Mouse (Mus musculus) 3134 (cell line): Measurements from ENCODE around the gene Itpkc.

Experiments
- DNase-seq: peaks from one replicate; pipeline ENCODE4 v3.0.0-alpha.2; 2011; ENCODE audit warnings: low spot score; ENCODE audit not compliant: insufficient read length; ENCODE audit errors: extremely low read depth

The Itpkc gene

GRCm38 (mm10) chr7:27195681-27196611, 32.5 kb downstream of the Itpkc start, which contains the start of the genes BC024978 and Snrpa:
Gene BC024978, plus strand, starts transcription at chr7:27195781.
Gene Snrpa, minus strand, starts transcription at chr7:27196271.
- DNase-seq = peak; percentile 93

GRCm38 (mm10) chr7:27193731-27194130, 34.7 kb downstream of the Itpkc start:
- no peak for DNase-seq

GRCm38 (mm10) chr7:27192434-27192833, 36.0 kb downstream of the Itpkc start:
- no peak for DNase-seq

- no peak for DNase-seq
These were observed 39.1 kb downstream of the Itpkc start for GRCm38 (mm10) chr7:27189271-27189931.

- DNase-seq = no peak
These were observed 42.5 kb downstream of the Itpkc start for GRCm38 (mm10) chr7:27185986-27186385.

- peak; percentile 36 for DNase-seq
These were observed 43.5 kb downstream of the Itpkc start for GRCm38 (mm10) chr7:27184964-27185363.

- no peak for DNase-seq
These were observed 46.0 kb downstream of the Itpkc start for GRCm38 (mm10) chr7:27182498-27182897.

- no peak for DNase-seq
These were observed 47.4 kb downstream of the Itpkc start, which contains the start of the genes Gm21983 and Mia for GRCm38 (mm10) chr7:27180837-27181695. Gene Gm21983, minus strand, starts transcription at chr7:27181086. Gene Mia, minus strand, starts transcription at chr7:27181157.

- DNase-seq = no peak
These were observed 48.4 kb downstream of the Itpkc start for GRCm38 (mm10) chr7:27180036-27180435.

GRCm38 (mm10) chr7:27179217-27179918, 49.1 kb downstream of the Itpkc start:
- DNase-seq = no peak

- DNase-seq = peak; percentile 98
These were observed 49.9 kb downstream of the Itpkc start, which contains the start of gene Rab4b for GRCm38 (mm10) chr7:27178324-27179216. Gene Rab4b, minus strand, starts transcription at chr7:27178896.

- DNase-seq = no peak
These were observed 50.5 kb downstream of the Itpkc start for GRCm38 (mm10) chr7:27177942-27178323.

- no peak for DNase-seq
These were observed 53.6 kb downstream of the Itpkc start for GRCm38 (mm10) chr7:27174896-27175295.

- no peak for DNase-seq
These were observed 54.0 kb downstream of the Itpkc start for GRCm38 (mm10) chr7:27174496-27174895.

- no peak for DNase-seq
These were observed 57.5 kb downstream of the Itpkc start for GRCm38 (mm10) chr7:27170981-27171380.

GRCm38 (mm10) chr7:27168371-27168770, 60.1 kb downstream of the Itpkc start:
- DNase-seq = no peak

- DNase-seq = no peak
These were observed 60.9 kb downstream of the Itpkc start for GRCm38 (mm10) chr7:27167475-27168094.
